Mouse (Mus musculus): ENCODE results near the gene Kcna10.

The Kcna10 gene

GRCm38 (mm10) chr3:107188226-107188899 is 5.5 kb downstream of the Kcna10 start:
- in situ Hi-C loops (cut with MboI; ENCODE audit: low pct_unique_long_range_greater_than_20kb in 1 of 2, low sequenced_read_pairs in 2 of 2, unreplicated experiment in 1 of 2) = no loop called here

- in situ Hi-C loops (cut with MboI; ENCODE audit: low pct_unique_long_range_greater_than_20kb in 1 of 2, low sequenced_read_pairs in 2 of 2, unreplicated experiment in 1 of 2) = loop anchor here in 1 of 2 experiments (5.0 kb wide), 1 partner anchor 99 kb away; the partner anchor contains the start of gene Kcna2
These were observed 18.7 kb downstream of the Kcna10 start for GRCm38 (mm10) chr3:107201310-107202180.

GRCm38 (mm10) chr3:107204413-107204812 is 21.6 kb downstream of the Kcna10 start:
- in situ Hi-C loops (cut with MboI; ENCODE audit: low pct_unique_long_range_greater_than_20kb in 1 of 2, low sequenced_read_pairs in 2 of 2, unreplicated experiment in 1 of 2) = loop anchor here in 1 of 2 experiments (5.0 kb wide), 1 partner anchor 102 kb away; the partner anchor contains the start of gene Kcna2

- in situ Hi-C loops (cut with MboI; ENCODE audit: low pct_unique_long_range_greater_than_20kb in 1 of 2, low sequenced_read_pairs in 2 of 2, unreplicated experiment in 1 of 2) = no loop called here
These were observed 22.3 kb downstream of the Kcna10 start for GRCm38 (mm10) chr3:107205170-107205569.

GRCm38 (mm10) chr3:107205994-107206393 is 23.1 kb downstream of the Kcna10 start:
- in situ Hi-C loops (cut with MboI; ENCODE audit: low pct_unique_long_range_greater_than_20kb in 1 of 2, low sequenced_read_pairs in 2 of 2, unreplicated experiment in 1 of 2) = no loop called here

GRCm38 (mm10) chr3:107206490-107207150 is 23.8 kb downstream of the Kcna10 start:
- in situ Hi-C loops (cut with MboI; ENCODE audit: low pct_unique_long_range_greater_than_20kb in 1 of 2, low sequenced_read_pairs in 2 of 2, unreplicated experiment in 1 of 2) = no loop called here

GRCm38 (mm10) chr3:107207625-107208253 is 24.9 kb downstream of the Kcna10 start:
- in situ Hi-C loops (cut with MboI; ENCODE audit: low pct_unique_long_range_greater_than_20kb in 1 of 2, low sequenced_read_pairs in 2 of 2, unreplicated experiment in 1 of 2) = no loop called here

- in situ Hi-C loops (cut with MboI; ENCODE audit: low pct_unique_long_range_greater_than_20kb in 1 of 2, low sequenced_read_pairs in 2 of 2, unreplicated experiment in 1 of 2) = no loop called here
These were observed 31.8 kb downstream of the Kcna10 start for GRCm38 (mm10) chr3:107214606-107215005.

- in situ Hi-C loops (cut with MboI; ENCODE audit: low pct_unique_long_range_greater_than_20kb in 1 of 2, low sequenced_read_pairs in 2 of 2, unreplicated experiment in 1 of 2) = no loop called here
These were observed 33.7 kb downstream of the Kcna10 start for GRCm38 (mm10) chr3:107216400-107217100.

- in situ Hi-C loops (cut with MboI; ENCODE audit: low pct_unique_long_range_greater_than_20kb in 1 of 2, low sequenced_read_pairs in 2 of 2, unreplicated experiment in 1 of 2) = no loop called here
These were observed 34.2 kb downstream of the Kcna10 start for GRCm38 (mm10) chr3:107217101-107217480.

GRCm38 (mm10) chr3:107218572-107218971 is 35.7 kb downstream of the Kcna10 start:
- in situ Hi-C loops (cut with MboI; ENCODE audit: low pct_unique_long_range_greater_than_20kb in 1 of 2, low sequenced_read_pairs in 2 of 2, unreplicated experiment in 1 of 2) = no loop called here

- in situ Hi-C loops (cut with MboI; ENCODE audit: low pct_unique_long_range_greater_than_20kb in 1 of 2, low sequenced_read_pairs in 2 of 2, unreplicated experiment in 1 of 2) = no loop called here
These were observed 38.8 kb downstream of the Kcna10 start, which contains the start of gene Cym for GRCm38 (mm10) chr3:107221608-107222007. Gene Cym (minus strand): TSS chr3:107221732.

- in situ Hi-C loops (cut with MboI; ENCODE audit: low pct_unique_long_range_greater_than_20kb in 1 of 2, low sequenced_read_pairs in 2 of 2, unreplicated experiment in 1 of 2) = no loop called here
These were observed 40.4 kb downstream of the Kcna10 start for GRCm38 (mm10) chr3:107223230-107223629.

GRCm38 (mm10) chr3:107225820-107226219 is 43.0 kb downstream of the Kcna10 start:
- in situ Hi-C loops (cut with MboI; ENCODE audit: low pct_unique_long_range_greater_than_20kb in 1 of 2, low sequenced_read_pairs in 2 of 2, unreplicated experiment in 1 of 2) = no loop called here

GRCm38 (mm10) chr3:107229221-107229620 is 46.4 kb downstream of the Kcna10 start:
- in situ Hi-C loops (cut with MboI; ENCODE audit: low pct_unique_long_range_greater_than_20kb in 1 of 2, low sequenced_read_pairs in 2 of 2, unreplicated experiment in 1 of 2) = no loop called here

- in situ Hi-C loops (cut with MboI; ENCODE audit: low pct_unique_long_range_greater_than_20kb in 1 of 2, low sequenced_read_pairs in 2 of 2, unreplicated experiment in 1 of 2) = loop anchor here (5.0 kb wide), 2 partner anchors 42 to 232 kb away; no protein-coding TSS in a partner anchor
These were observed 47.0 kb downstream of the Kcna10 start for GRCm38 (mm10) chr3:107229822-107230221.

- in situ Hi-C loops (cut with MboI; ENCODE audit: low pct_unique_long_range_greater_than_20kb in 1 of 2, low sequenced_read_pairs in 2 of 2, unreplicated experiment in 1 of 2) = loop anchor here (5.0 kb wide), 2 partner anchors 42 to 232 kb away; no protein-coding TSS in a partner anchor
These were observed 47.7 kb downstream of the Kcna10 start, which contains the start of gene A630076J17Rik for GRCm38 (mm10) chr3:107230527-107230926. Gene A630076J17Rik (plus strand): TSS chr3:107230614.

GRCm38 (mm10) chr3:107231202-107231601 is 48.3 kb downstream of the Kcna10 start:
- in situ Hi-C loops (cut with MboI; ENCODE audit: low pct_unique_long_range_greater_than_20kb in 1 of 2, low sequenced_read_pairs in 2 of 2, unreplicated experiment in 1 of 2) = loop anchor here (5.0 kb wide), 2 partner anchors 41 to 231 kb away; no protein-coding TSS in a partner anchor

All from mouse embryonic stem cell (cell line).